Mouse (Mus musculus): ENCODE results near the gene Tmem80. TPM values are rescaled to one million over a fixed set of nuclear protein-coding genes. Genes with fewer than 3 reads are reported as not detected.

Tmem80 gene
- polyA plus RNA-seq, 1 experiment, result 23.7 TPM

DNA sequence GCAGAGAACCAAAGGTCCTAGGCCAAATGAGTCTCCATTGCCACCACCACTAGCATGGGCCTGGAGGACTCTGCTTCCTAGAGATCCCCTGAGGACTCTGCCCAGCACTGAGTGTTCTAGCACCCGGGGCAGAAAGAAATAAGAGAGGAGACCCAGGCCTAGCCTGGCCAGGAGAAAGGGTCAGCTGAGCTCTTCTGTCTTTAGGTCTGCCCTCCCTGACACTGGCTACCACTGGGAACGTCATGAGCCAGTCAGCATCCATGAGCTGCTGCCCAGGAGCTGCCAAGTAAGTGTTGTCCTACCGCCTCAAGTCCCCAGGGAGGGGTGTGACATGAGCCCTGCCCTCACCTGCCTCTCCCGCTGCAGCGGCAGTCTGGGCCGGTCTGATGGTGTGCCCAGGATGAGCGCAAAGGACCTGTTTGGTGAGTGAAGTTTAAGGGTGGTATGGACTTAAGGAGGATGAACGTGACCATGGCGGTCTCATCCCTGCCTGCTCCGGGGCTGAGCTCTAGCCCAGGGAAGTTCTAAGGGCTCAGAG lies 14.2 kb downstream of the Tmem80 start:
- WGBS, result 39% methylated on average over 10 of the region's 10 CpGs
- no peak for TF ChIP-seq CTCF (IDR thresholded peaks at IDR 0.05; ENCODE audit: extremely low read depth, insufficient read length, insufficient replicate concordance, low read depth, low read length)
- no peak for TF ChIP-seq POLR2A (IDR thresholded peaks at IDR 0.05; ENCODE audit: low read depth, low read length)
- Histone ChIP-seq H3K27me3 (ENCODE audit: control insufficient read depth, insufficient read depth, low read length) (no peaks in the 10 kb centered on the region), H3K4me3 (ENCODE audit: low read depth, low read length) (peak overlapping the region; percentile 84), H3K4me1 (ENCODE audit: control insufficient read depth, insufficient read depth, insufficient read length, low read length) (peaks cover 36% of the 10 kb centered on the region), H3K27ac (ENCODE audit: insufficient read depth, low read depth, low read length) (peak overlapping the region; percentile 98), H3K36me3 (ENCODE audit: control insufficient read depth, insufficient read depth, low read length) (peaks cover 27% of the 10 kb centered on the region)

DNA sequence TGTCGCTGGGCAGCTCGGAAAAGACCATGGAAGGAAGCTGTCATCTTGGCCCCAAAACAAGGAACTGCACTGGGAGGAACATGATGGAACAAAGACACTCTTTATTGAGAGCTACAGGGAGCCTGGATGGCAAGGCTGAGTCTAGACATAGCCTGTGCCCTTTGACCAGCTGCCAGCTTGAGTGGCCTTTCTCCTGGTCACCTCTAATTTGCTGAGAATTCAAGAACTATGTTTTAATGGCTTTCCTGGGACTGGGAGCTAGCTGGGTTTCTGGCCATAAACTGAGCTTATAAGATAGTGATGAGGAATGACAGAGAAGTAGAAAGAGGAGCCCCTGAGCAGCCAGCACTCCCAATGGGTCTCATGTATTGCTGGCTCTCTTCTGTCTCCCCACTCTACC lies 15.7 kb downstream of the Tmem80 start:
- H3K4me1 ChIP-seq (ENCODE audit: control insufficient read depth, insufficient read depth, insufficient read length, low read length), result peaks cover 29% of the 10 kb centered on the region
- 26% methylated on average over 2 of the region's 2 CpGs for WGBS
- H3K36me3 ChIP-seq (ENCODE audit: control insufficient read depth, insufficient read depth, low read length), result peaks cover 31% of the 10 kb centered on the region
- peak overlapping the region; percentile 34 for H3K4me3 ChIP-seq (ENCODE audit: low read depth, low read length)
- H3K27me3 ChIP-seq (ENCODE audit: control insufficient read depth, insufficient read depth, low read length), result no peaks in the 10 kb centered on the region
- H3K27ac ChIP-seq (ENCODE audit: insufficient read depth, low read depth, low read length), result peak overlapping the region; percentile 98
- TF ChIP-seq POLR2A (IDR thresholded peaks at IDR 0.05; ENCODE audit: low read depth, low read length) (no peak), CTCF (IDR thresholded peaks at IDR 0.05; ENCODE audit: extremely low read depth, insufficient read length, insufficient replicate concordance, low read depth, low read length) (no peak)

DNA sequence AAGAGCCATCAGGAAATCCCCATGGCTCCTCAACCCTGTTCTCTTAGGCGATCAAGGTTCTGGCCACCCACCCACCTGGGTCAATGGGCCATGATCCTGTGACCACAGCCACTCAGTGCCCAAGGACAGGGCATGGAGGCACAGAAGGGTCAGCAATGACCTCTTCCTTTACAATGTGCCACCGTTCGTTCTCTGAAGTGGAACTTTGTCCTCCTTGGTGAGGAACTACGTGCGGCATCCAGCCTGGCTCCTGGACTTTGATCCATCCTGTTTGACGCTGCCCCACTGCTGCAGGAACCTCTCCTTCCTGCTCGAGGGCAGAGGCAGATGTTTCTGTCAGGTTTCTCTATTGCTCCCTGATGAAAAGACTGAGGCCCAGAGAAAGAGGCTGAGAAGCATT lies 16.2 kb downstream of the Tmem80 start:
- no peak for TF ChIP-seq POLR2A (IDR thresholded peaks at IDR 0.05; ENCODE audit: low read depth, low read length)
- TF ChIP-seq CTCF (IDR thresholded peaks at IDR 0.05; ENCODE audit: extremely low read depth, insufficient read length, insufficient replicate concordance, low read depth, low read length), result no peak
- Histone ChIP-seq H3K27ac (ENCODE audit: insufficient read depth, low read depth, low read length) (peak overlapping the region; percentile 98), H3K27me3 (ENCODE audit: control insufficient read depth, insufficient read depth, low read length) (no peaks in the 10 kb centered on the region), H3K4me1 (ENCODE audit: control insufficient read depth, insufficient read depth, insufficient read length, low read length) (peaks cover 24% of the 10 kb centered on the region), H3K36me3 (ENCODE audit: control insufficient read depth, insufficient read depth, low read length) (peaks cover 31% of the 10 kb centered on the region), H3K4me3 (ENCODE audit: low read depth, low read length) (peak overlapping the region; percentile 34; the same call in 1 of the 2 replicates)
- 23% methylated on average over 7 of the region's 7 CpGs for WGBS

DNA sequence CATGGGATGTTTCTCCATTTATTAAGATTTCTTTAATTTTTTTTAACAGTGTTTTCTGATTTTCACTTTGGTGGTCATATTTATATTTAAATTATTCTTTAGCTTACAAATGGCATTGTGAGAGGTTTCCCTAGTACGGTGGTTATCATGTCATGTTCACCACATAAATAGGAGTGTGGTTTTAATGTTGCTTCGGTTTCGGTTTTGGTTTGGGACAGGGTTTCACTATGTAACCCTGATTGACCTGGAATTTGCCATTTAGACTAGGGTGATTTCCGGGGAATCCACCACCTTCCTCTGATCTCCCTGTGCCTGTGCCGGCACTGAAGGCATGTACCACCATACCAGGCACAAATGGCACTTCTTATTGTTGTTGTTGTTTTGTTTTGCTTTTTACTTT lies 17.2 kb downstream of the Tmem80 start:
- H3K4me3 ChIP-seq (ENCODE audit: low read depth, low read length), result no peak overlapping the region
- no peak overlapping the region; the same call in 1 of the 2 replicates for H3K27ac ChIP-seq (ENCODE audit: insufficient read depth, low read depth, low read length)
- WGBS, result 41% methylated on average over 5 of the region's 5 CpGs
- H3K27me3 ChIP-seq (ENCODE audit: control insufficient read depth, insufficient read depth, low read length), result no peaks in the 10 kb centered on the region
- H3K36me3 ChIP-seq (ENCODE audit: control insufficient read depth, insufficient read depth, low read length), result peaks cover 33% of the 10 kb centered on the region
- peaks cover 24% of the 10 kb centered on the region for H3K4me1 ChIP-seq (ENCODE audit: control insufficient read depth, insufficient read depth, insufficient read length, low read length)
- TF ChIP-seq CTCF (IDR thresholded peaks at IDR 0.05; ENCODE audit: extremely low read depth, insufficient read length, insufficient replicate concordance, low read depth, low read length) (no peak), POLR2A (IDR thresholded peaks at IDR 0.05; ENCODE audit: low read depth, low read length) (no peak)

DNA sequence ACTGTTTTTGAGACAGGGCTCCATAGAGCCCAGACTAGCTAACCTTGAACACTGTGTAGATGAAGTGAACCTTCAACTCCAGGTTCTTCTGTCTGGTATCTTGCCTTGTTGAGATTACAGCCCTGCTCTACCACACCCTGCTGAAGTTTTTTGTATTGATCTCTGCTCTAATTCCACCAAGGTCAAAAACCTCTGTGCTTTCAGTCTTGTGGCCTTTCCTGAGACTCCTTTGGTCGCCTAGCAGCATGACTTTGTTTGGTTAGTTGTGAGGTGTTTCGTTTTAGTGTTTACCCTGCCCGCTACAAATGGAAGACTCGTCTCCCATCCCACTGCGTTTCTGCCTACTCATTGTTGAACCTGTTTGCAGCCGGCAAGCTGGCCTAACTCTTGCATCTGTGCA lies 23.5 kb downstream of the Tmem80 start:
- TF ChIP-seq POLR2A (IDR thresholded peaks at IDR 0.05; ENCODE audit: low read depth, low read length) (no peak), CTCF (IDR thresholded peaks at IDR 0.05; ENCODE audit: extremely low read depth, insufficient read length, insufficient replicate concordance, low read depth, low read length) (no peak)
- Histone ChIP-seq H3K27me3 (ENCODE audit: control insufficient read depth, insufficient read depth, low read length) (no peaks in the 10 kb centered on the region), H3K36me3 (ENCODE audit: control insufficient read depth, insufficient read depth, low read length) (peaks cover 34% of the 10 kb centered on the region), H3K4me3 (ENCODE audit: low read depth, low read length) (no peak overlapping the region), H3K4me1 (ENCODE audit: control insufficient read depth, insufficient read depth, insufficient read length, low read length) (peaks cover 9% of the 10 kb centered on the region), H3K27ac (ENCODE audit: insufficient read depth, low read depth, low read length) (peak overlapping the region; percentile 62)
- 22% methylated on average over 6 of the region's 6 CpGs for WGBS

DNA sequence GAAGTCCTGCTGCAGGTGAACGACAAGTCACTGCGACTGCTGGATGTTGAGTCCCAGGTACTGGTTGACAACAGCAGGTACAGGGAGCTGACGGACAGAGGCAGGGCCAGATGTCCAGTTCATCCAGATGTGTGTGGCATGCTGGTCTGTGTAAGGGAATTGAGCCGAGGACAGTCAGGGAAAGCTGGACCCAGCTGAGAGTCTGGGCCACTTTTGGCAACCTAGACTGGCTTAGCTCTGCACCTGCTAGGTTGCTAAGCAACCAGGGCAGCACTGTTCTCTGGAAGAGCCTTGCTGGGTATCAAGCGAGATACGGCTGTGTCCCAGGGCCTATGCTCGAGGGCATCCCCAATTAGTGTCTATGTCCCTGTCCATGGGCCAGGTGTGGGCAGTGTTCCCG lies 27.5 kb downstream of the Tmem80 start:
- TF ChIP-seq POLR2A (IDR thresholded peaks at IDR 0.05; ENCODE audit: low read depth, low read length) (no peak), CTCF (IDR thresholded peaks at IDR 0.05; ENCODE audit: extremely low read depth, insufficient read length, insufficient replicate concordance, low read depth, low read length) (no peak)
- 87% methylated on average over 8 of the region's 8 CpGs for WGBS
- Histone ChIP-seq H3K27ac (ENCODE audit: insufficient read depth, low read depth, low read length) (no peak overlapping the region), H3K4me1 (ENCODE audit: control insufficient read depth, insufficient read depth, insufficient read length, low read length) (peaks cover 7% of the 10 kb centered on the region), H3K4me3 (ENCODE audit: low read depth, low read length) (no peak overlapping the region), H3K36me3 (ENCODE audit: control insufficient read depth, insufficient read depth, low read length) (peaks cover 54% of the 10 kb centered on the region), H3K27me3 (ENCODE audit: control insufficient read depth, insufficient read depth, low read length) (no peaks in the 10 kb centered on the region)

DNA sequence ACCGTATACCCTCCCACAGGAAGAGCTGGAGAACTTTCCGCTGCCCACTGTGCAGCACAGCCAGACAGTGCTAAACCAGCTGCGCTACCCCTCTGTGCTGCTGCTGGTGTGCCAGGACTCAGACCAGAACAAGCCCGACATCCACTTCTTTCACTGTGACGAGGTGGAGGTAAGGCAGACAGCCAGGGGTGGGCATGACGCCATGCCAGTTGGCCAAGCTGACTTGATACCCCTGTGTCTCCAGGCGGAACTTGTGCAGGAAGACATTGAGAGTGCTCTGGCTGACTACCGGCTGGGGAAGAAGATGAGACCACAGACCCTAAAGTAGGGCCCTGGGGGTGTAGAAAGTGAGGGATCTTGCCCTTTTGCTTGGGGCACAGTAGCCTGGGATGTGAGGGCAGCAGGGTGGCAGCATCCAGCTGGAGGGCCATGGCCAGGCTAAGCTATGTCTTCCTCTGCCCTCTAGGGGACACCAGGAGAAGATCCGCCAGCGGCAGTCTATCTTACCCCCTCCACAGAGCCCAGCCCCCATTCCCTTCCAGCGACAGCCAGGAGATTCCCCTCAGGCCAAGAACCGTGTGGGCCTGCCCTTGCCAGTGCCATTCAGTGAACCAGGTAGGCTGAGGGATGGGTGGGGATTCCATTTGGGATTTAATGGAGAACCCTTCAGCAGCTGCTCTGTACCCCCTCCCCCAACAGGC lies 28.2 kb downstream of the Tmem80 start:
- H3K27ac ChIP-seq (ENCODE audit: insufficient read depth, low read depth, low read length), result no peak overlapping the region
- H3K36me3 ChIP-seq (ENCODE audit: control insufficient read depth, insufficient read depth, low read length), result peaks cover 60% of the 10 kb centered on the region
- TF ChIP-seq CTCF (IDR thresholded peaks at IDR 0.05; ENCODE audit: extremely low read depth, insufficient read length, insufficient replicate concordance, low read depth, low read length), result no peak
- TF ChIP-seq POLR2A (IDR thresholded peaks at IDR 0.05; ENCODE audit: low read depth, low read length), result no peak
- peaks cover 5% of the 10 kb centered on the region for H3K4me1 ChIP-seq (ENCODE audit: control insufficient read depth, insufficient read depth, insufficient read length, low read length)
- H3K27me3 ChIP-seq (ENCODE audit: control insufficient read depth, insufficient read depth, low read length), result no peaks in the 10 kb centered on the region
- H3K4me3 ChIP-seq (ENCODE audit: low read depth, low read length), result no peak overlapping the region
- 85% methylated on average over 12 of the region's 12 CpGs for WGBS

All from small intestine, adult 2 months (tissue).